Mouse (Mus musculus): ENCODE results near the gene Cdipt.

Cdipt gene

DNA sequence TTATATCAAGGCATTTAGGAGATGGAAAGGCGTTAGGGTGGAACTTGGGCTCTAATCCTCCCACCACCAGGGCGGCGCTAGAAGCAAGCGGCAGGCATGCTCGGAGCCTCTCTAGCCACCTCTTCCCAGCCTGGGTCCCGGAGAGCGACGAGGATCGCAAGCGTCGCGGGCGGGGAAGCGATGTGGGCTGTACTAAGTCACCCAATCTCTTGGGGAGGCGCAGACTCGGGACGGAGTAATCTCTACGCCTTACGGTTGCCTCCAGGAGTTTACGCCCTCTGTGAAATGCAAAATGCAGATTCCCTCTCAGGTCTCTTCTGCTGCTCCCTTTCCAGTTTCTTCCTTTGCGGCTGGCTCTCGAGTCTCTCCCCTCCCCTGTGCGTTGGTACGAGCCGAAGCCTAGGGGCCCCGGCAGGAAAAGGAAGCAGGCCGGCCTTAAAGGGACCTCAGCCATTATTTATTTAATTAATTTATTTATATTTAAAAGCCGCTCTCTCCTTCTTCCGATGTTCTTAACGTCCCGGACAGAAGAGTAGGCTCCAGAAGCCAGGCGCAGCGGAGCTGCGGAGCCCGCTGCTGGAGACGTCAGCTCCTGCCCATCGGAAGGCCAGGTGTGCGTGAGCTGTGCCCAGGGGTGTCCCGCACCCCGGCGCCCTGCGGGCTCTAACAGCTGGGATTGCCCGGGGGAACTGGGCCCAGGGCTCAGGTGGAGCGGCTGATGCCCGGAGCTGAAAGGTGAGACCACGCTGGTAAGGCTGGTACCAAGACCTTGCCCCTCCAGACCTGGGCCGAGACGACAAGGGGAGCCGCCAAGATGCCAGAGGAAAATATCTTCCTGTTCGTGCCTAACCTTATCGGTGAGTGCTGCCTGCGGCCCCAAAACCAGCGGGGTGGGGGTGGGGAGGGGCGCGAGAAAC, 494 bp downstream of the Cdipt start, which contains the start of gene Cdiptos:
Gene Cdiptos (minus strand): TSS at position 149 of the 917 bp plus-strand sequence.
- peak; percentile 95 to 97 for DNase-seq

- DNase-seq, result peak in 1 of 2 experiments; percentile 15
These were observed 1.3 kb downstream of the Cdipt start for GRCm38 (mm10) chr7:126976878-126977459.

GRCm38 (mm10) chr7:126978841-126979240, 3.1 kb downstream of the Cdipt start:
- no peak for DNase-seq

DNA sequence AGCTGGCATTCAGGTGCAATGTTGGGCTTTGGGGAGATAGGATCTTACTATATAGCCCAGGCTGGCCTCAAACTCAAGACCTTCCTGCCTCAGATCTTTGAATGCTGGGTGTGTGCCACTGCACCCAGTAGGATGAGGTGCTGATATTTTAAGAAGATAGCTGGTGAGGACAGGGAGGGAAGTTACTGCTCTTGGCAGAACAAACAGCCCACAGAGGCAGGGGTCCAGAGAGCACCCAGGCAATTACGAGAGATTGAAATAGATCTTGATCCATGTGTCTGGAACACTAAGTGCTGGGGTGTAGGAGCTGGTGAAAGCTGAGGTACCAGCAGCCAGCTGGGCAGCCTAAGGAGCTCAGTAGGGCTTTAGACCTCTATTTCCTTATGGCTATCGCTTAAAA, 5.9 kb downstream of the Cdipt start:
- DNase-seq, result no peak

- no peak for DNase-seq
These were observed 6.3 kb downstream of the Cdipt start for GRCm38 (mm10) chr7:126982054-126982453.

- DNase-seq, result no peak
These were observed 7.4 kb downstream of the Cdipt start for GRCm38 (mm10) chr7:126983113-126983512.

- peak; percentile 26 to 68 for DNase-seq
These were observed 9.1 kb downstream of the Cdipt start for GRCm38 (mm10) chr7:126984667-126985444.

GRCm38 (mm10) chr7:126986319-126986718, 10.6 kb downstream of the Cdipt start:
- DNase-seq, result peak; percentile 56 to 67

- DNase-seq, result no peak
These were observed 13.1 kb downstream of the Cdipt start for GRCm38 (mm10) chr7:126988816-126989215.

- no peak for DNase-seq
These were observed 20.7 kb downstream of the Cdipt start for GRCm38 (mm10) chr7:126996449-126996848.

GRCm38 (mm10) chr7:126999568-126999967, 23.9 kb downstream of the Cdipt start:
- DNase-seq, result no peak

DNA sequence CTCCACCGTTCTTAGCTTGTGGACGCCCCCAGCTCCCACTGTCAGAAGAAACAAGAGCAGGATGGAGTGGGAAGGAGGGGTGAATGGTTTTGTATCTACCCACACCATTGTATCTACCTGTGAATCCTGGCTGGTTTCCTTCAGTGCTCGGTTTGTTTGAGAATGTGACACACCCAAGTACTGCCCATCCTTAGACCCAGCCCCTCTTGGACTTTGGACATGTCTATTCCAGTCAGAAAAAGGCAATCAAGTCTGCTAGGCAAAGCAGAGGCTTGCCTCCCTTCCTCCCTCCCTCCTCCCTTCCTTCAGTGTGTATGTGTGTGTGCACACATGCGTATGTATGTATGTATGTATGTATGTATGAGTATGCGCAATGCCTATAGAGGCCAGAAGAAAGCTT, 27.9 kb downstream of the Cdipt start:
- no peak for DNase-seq

DNA sequence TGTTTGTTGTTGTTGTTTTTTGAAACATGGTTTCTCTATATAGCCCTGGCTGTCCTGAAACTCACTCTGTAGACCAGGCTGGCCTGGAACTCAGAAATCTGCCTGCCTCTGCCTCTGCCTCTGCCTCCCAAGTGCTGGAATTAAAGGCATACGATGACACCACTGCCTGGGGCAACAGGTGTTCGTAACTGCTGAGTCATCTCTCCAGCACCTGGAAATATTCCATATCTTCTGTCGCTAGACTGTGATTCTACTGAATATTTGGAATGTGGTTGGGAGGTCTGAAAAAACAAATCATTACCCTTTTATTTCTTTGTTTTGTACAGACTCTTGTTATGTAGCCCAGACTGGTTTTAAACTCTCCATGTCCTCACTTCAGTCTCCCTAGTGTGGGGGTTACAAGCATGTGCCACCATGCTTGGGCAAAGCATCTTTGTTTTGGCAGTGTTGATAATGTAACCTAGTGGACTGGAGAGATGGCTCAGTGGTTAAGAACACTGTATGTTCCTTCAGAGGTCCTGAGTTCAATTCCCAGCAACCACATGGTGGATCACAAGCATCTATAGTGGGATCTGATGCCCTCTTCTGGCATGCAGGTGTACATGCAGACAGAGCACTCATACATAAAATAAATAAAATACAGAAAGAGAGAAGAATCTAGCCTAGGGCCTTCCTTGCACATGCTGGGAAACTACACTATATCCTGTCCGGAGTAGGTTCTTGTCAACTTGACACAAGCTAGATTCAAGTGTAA, 28.6 kb downstream of the Cdipt start:
- DNase-seq, result no peak

DNA sequence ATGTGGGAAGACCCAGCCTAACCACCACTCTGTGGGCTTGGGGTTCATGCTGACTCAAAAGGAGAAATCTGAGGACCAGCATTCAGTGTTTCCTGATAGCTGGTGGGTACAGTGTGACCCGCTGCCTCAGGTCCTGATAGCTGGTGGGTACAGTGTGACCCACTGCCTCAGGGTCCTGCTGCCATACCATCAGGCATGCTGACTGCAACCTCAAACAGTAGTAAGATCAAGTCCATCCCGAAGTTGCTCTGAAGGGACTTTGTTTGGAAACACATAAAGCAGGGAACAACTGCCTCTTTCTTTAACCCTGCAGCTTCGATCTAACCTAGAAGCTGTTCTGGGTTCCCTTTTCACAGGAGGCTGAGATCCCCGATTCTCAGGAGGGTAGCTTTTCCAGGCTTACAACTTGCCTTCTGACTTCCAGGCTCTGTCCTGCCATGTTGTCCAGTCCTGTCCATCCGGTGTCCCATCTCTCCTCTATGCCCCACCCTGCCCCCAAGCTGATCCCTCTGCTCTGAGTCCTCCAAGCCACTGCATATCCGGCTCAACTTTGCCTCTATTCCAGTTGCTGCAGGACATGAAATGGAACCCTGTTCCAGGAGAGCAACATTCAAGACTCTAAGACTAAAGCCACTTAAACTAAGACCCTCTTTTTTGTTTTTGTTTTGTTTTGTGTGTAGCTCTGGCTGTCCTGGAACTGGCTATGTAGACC, 31.8 kb downstream of the Cdipt start:
- no peak for DNase-seq

DNA sequence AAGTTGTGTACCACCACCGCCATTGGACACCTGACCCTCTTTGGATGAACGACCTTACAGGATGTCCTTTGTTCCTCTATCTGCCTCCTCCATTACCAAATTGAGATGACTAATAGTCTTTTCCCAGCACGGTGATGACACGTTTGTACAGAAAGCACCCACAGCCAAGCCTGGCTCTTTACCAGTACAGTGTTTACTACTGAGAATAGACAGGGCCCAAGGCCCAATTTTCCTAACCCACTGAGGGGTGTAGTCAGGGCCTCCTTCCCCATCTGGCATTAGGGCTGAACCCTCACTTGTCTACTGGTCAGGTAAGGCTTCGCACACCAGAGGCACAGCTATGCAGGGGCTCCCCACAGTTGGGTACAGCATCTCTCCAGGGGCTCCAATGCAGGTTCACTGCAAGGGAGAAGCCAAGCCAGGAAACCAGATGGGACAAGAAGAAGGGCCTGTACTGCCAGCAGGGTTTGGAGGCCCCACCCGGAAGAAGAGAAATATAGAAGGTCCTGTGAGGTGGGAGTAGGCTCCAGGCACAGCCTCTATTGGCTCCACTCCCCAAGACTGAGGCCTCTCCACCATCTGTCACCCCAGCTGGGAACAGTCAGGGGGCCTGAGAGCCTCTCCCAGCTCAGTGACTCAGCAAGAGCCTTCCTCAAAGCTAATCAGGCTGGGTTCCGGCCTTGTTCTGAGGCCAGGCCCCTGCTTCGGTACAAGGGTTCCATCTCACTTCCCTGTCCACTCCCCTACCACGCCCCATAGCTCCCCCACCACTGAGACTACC, 32.7 kb downstream of the Cdipt start:
- peak; percentile 73 to 88 for DNase-seq

DNA sequence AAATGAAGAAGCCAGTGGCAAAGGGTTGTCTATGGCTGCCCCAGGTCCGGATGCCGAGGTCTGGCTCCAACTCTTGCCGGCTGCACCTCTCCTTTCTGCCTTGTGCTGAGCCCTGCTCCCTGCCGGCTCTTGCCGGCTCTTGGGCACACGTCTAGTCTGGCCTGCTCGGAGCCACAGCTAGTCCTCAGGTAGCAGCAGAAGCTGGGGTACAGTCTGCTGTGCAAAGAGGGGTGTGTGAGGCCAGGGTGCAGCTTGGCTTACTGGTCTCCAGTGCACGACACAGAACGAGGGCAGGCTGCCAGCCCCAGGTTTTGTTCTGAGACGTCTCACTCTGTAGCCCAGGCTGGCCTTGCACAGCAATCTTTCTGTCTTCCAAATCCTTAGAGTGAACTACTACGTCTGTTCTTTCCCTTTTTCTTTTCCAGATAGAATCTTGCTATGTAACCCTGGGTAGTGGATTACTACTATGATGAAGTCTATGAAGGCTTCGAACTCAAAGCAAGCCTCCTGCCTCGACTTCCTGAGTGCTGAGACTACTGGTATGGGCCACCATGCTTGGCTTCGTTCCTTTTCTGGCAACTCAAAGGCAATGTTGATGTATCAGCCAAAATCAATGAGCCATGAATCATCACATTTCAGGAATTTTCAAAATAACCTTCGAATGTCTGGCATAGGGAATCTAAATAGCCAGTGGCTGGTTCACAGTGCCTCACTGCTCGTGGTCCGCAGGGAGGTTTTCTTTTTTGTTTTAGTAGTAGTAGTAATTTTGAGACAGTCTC, 33.8 kb downstream of the Cdipt start:
- DNase-seq, result no peak

- no peak for DNase-seq
These were observed 35.3 kb downstream of the Cdipt start for GRCm38 (mm10) chr7:127011051-127011450.

DNA sequence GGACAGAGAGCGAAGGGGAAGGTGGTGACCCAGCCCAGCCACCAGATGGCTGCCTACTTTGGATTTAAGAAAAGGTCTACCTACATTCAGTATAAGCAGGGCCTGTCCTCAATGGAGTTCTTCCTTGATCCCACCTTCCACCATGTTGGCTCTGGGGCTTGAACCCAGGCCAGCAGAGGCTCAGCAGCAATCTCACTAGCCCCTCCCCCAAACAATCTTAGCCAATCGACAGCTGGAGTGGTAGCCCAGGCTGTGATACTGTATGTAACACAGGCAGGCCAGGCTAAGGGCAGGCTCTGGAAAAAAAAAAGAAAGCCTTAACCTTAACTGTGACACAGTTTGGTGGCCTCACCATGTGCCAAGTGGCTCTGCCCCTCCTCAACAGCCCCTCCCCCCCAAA, 36.0 kb downstream of the Cdipt start:
- no peak for DNase-seq

DNA sequence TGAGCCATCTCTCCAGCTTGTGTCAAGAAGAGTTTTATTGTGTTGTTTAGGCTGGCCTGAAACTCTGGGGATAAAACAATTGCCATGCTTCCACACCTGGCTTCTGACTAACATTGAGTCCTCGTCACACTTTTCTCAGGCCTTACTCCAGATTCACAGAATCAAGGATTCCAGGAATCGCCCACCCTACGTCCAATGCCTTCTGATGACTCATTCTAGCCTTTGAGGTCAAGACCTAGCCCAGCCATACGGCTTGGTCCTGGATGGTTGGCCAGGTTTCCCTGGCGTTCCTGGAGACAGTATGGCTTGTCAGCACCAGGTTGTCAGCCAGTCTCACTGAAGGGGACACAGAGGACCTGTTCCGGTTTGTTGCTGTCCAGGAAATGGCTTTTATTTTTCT, 36.7 kb downstream of the Cdipt start:
- no peak for DNase-seq

DNA sequence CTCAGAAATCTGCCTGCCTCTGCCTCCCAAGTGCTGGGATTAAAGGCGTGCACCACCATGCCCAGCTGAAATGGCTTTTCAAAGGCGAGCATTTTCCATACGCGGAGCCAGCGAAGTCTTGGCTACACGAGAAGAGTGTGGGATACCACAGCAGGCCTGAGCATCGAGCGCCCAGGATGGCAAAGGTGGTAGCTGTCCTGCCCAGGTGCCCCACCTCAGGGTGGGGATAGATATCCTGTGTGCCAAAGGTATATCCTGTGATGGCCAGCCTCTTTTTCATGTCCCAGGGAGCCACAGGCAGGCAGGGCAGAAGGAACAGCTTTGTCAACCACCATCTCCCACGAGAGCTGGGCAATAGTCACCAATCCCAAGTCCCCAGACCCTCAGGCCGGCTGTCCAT, 37.1 kb downstream of the Cdipt start:
- DNase-seq, result no peak

All from lung, postnatal 4 days (tissue).